ENCODE assay signal across 11 mouse cellular contexts in genomic region chr7:133041784-133042183, GRCm38 (mm10).
DNase-seq lines count a peak whose midpoint lies in the region; ATAC-seq and TF ChIP-seq lines count a peak whose summit lies in the region.
"Had no signal": no experiment of that assay in that cellular context is flagged by ENCODE, and none has a peak within 500 bp of the region (broad histone marks: within the 10 kb centered on the region; RNA-seq: fewer than 3 reads in every experiment).

No protein-coding gene starts in this region.

- H3K27me3 ChIP-seq in kidney, adult 2 months (replicated peaks; ENCODE audit: control insufficient read depth, insufficient read depth, low read length), result no peaks in the 10 kb centered on the region
- H3K27me3 ChIP-seq in embryonic facial prominence, embryonic 15.5 days, result no peaks in the 10 kb centered on the region
- no peaks in the 10 kb centered on the region for H3K27me3 ChIP-seq in lung, embryonic 14.5 days (ENCODE audit: insufficient read depth, low read length)
- H3K27me3 ChIP-seq in stomach, postnatal 0 days (ENCODE audit: control insufficient read depth, insufficient read depth, low read length), result no peaks in the 10 kb centered on the region
- no peaks in the 10 kb centered on the region for H3K27me3 ChIP-seq in hindbrain, postnatal 0 days (ENCODE audit: insufficient read depth, low read length)
- H3K27me3 ChIP-seq: forebrain, embryonic 12.5 days had no signal

- ATAC-seq in embryonic facial prominence, embryonic 15.5 days (ENCODE audit: insufficient number of reproducible peaks, low FRiP score, low TSS enrichment, low read depth), result no peak
- peak; percentile 75 for ATAC-seq in lung, embryonic 14.5 days (ENCODE audit: insufficient read depth)
- ATAC-seq in stomach, postnatal 0 days (ENCODE audit: low FRiP score, low TSS enrichment), result peak; percentile 85
- ATAC-seq in hindbrain, postnatal 0 days, result no peak

- H3K4me1 ChIP-seq in kidney, adult 2 months (ENCODE audit: control insufficient read depth, insufficient read depth, low read length), result peaks cover 13% of the 10 kb centered on the region; the same call in 1 of the 2 replicates
- peaks cover 59% of the 10 kb centered on the region for H3K4me1 ChIP-seq in embryonic facial prominence, embryonic 15.5 days
- peaks cover 35% of the 10 kb centered on the region for H3K4me1 ChIP-seq in lung, embryonic 14.5 days (ENCODE audit: insufficient read depth)
- H3K4me1 ChIP-seq in stomach, postnatal 0 days (replicated peaks; ENCODE audit: control insufficient read depth, insufficient read depth), result peaks cover 27% of the 10 kb centered on the region
- H3K4me1 ChIP-seq in hindbrain, postnatal 0 days (ENCODE audit: insufficient read depth, low read length), result no peaks in the 10 kb centered on the region

- no peaks in the 10 kb centered on the region for H3K36me3 ChIP-seq in kidney, adult 2 months (ENCODE audit: control insufficient read depth, insufficient read depth, low read length)
- H3K36me3 ChIP-seq in embryonic facial prominence, embryonic 15.5 days, result no peaks in the 10 kb centered on the region
- peaks cover 7% of the 10 kb centered on the region; the same call in 1 of the 2 replicates for H3K36me3 ChIP-seq in lung, embryonic 14.5 days (ENCODE audit: insufficient read depth)
- no peaks in the 10 kb centered on the region; the same call in 1 of the 2 replicates for H3K36me3 ChIP-seq in stomach, postnatal 0 days (ENCODE audit: control insufficient read depth, insufficient read depth, low read length)
- no peaks in the 10 kb centered on the region for H3K36me3 ChIP-seq in hindbrain, postnatal 0 days (ENCODE audit: insufficient read depth, low read length)
- H3K36me3 ChIP-seq: forebrain, embryonic 12.5 days had no signal

- TF ChIP-seq CTCF in kidney, adult 2 months (conservative IDR thresholded peaks at IDR 0.05; ENCODE audit: insufficient read depth, insufficient read length, low read depth, low read length), result no peak
- no peak for TF ChIP-seq CTCF in lung, embryonic 14.5 days (IDR thresholded peaks at IDR 0.05; ENCODE audit: low read depth)
- TF ChIP-seq CTCF in stomach, postnatal 0 days (IDR thresholded peaks at IDR 0.05; ENCODE audit: low read depth), result no peak
- no peak for TF ChIP-seq CTCF in hindbrain, postnatal 0 days (IDR thresholded peaks at IDR 0.05; ENCODE audit: low read depth)

- 49% methylated on average over 3 of the region's 3 CpGs for WGBS in kidney, adult 2 months
- 67% methylated on average over 3 of the region's 3 CpGs for WGBS in embryonic facial prominence, embryonic 15.5 days
- 59% methylated on average over 3 of the region's 3 CpGs for WGBS in lung, embryonic 14.5 days
- WGBS in stomach, postnatal 0 days, result 47% methylated on average over 3 of the region's 3 CpGs
- WGBS in hindbrain, postnatal 0 days, result 82% methylated on average over 3 of the region's 3 CpGs

- H3K9ac ChIP-seq in embryonic facial prominence, embryonic 15.5 days, result no peak overlapping the region
- H3K9ac ChIP-seq in lung, embryonic 14.5 days, result no peak overlapping the region
- no peak overlapping the region for H3K9ac ChIP-seq in stomach, postnatal 0 days (ENCODE audit: low read length)
- H3K9ac ChIP-seq in hindbrain, postnatal 0 days (replicated peaks; ENCODE audit: low read length), result no peak overlapping the region
- H3K9ac ChIP-seq: forebrain, embryonic 12.5 days had no signal

- no peak overlapping the region for H3K4me3 ChIP-seq in kidney, adult 2 months (ENCODE audit: insufficient read depth, low read depth, low read length)
- no peak overlapping the region for H3K4me3 ChIP-seq in embryonic facial prominence, embryonic 15.5 days (replicated peaks)
- no peak overlapping the region for H3K4me3 ChIP-seq in lung, embryonic 14.5 days (ENCODE audit: low read depth, low read length)
- no peak overlapping the region for H3K4me3 ChIP-seq in stomach, postnatal 0 days (ENCODE audit: low read depth, low read length)
- H3K4me3 ChIP-seq in hindbrain, postnatal 0 days (ENCODE audit: low read length), result no peak overlapping the region
- H3K4me3 ChIP-seq: forebrain, embryonic 12.5 days had no signal

- H3K9me3 ChIP-seq in embryonic facial prominence, embryonic 15.5 days (replicated peaks), result no peaks in the 10 kb centered on the region
- H3K9me3 ChIP-seq in lung, embryonic 14.5 days (ENCODE audit: low read depth, low read length), result no peaks in the 10 kb centered on the region
- H3K9me3 ChIP-seq in stomach, postnatal 0 days (ENCODE audit: control insufficient read depth, low read length), result no peaks in the 10 kb centered on the region
- no peaks in the 10 kb centered on the region for H3K9me3 ChIP-seq in hindbrain, postnatal 0 days (ENCODE audit: low read length)
- H3K9me3 ChIP-seq: forebrain, embryonic 12.5 days had no signal

- peak; percentile 33 for DNase-seq in kidney, adult 2 months
- no peak for DNase-seq in kidney, postnatal 14 days
- peak; percentile 75 for DNase-seq in lung, embryonic 14.5 days
- DNase-seq in stomach, postnatal 0 days (ENCODE audit: low spot score), result peak; percentile 86
- DNase-seq in hindbrain, postnatal 0 days (ENCODE audit: low spot score), result no peak
- no peak for DNase-seq in MN1 (ENCODE audit: low spot score)
- DNase-seq: gastrocnemius, postnatal 14 days; kidney, postnatal 10 days; thymus, postnatal 4 days had no signal

- no peak for TF ChIP-seq POLR2A in kidney, adult 2 months (IDR thresholded peaks at IDR 0.05; ENCODE audit: low read depth, low read length)

- H3K27ac ChIP-seq in kidney, adult 2 months (ENCODE audit: insufficient read depth, low read depth, low read length), result peak overlapping the region; percentile 73; the same call in 1 of the 2 replicates
- H3K27ac ChIP-seq in embryonic facial prominence, embryonic 15.5 days (replicated peaks), result peak overlapping the region; percentile 56; the same call in 1 of the 2 replicates
- peak overlapping the region; percentile 90 for H3K27ac ChIP-seq in lung, embryonic 14.5 days (ENCODE audit: low read depth)
- H3K27ac ChIP-seq in stomach, postnatal 0 days (replicated peaks), result peak overlapping the region; percentile 82
- no peak overlapping the region for H3K27ac ChIP-seq in hindbrain, postnatal 0 days
- H3K27ac ChIP-seq: forebrain, embryonic 12.5 days had no signal

- TF ChIP-seq EP300 in stomach, postnatal 0 days (optimal IDR thresholded peaks at IDR 0.05), result peak; percentile 69

- H3K4me2 ChIP-seq in embryonic facial prominence, embryonic 15.5 days (replicated peaks), result no peak overlapping the region
- peak overlapping the region; percentile 27 for H3K4me2 ChIP-seq in lung, embryonic 14.5 days
- H3K4me2 ChIP-seq in stomach, postnatal 0 days (replicated peaks; ENCODE audit: low read depth), result no peak overlapping the region; the same call in 1 of the 2 replicates
- H3K4me2 ChIP-seq in hindbrain, postnatal 0 days (ENCODE audit: low read depth, low read length), result no peak overlapping the region
- H3K4me2 ChIP-seq: forebrain, embryonic 12.5 days had no signal

Comparison
In these comparisons a context has a peak if more than half of its experiments do, and no peak if none do; other contexts are left out.
1. DNase-seq: peak in kidney, adult 2 months (single experiment), lung, embryonic 14.5 days (single experiment) and stomach, postnatal 0 days (single experiment); none in kidney, postnatal 14 days (single experiment), hindbrain, postnatal 0 days (single experiment) and MN1 (single experiment).
2. ATAC-seq: peak in lung, embryonic 14.5 days (single experiment) and stomach, postnatal 0 days (single experiment); none in embryonic facial prominence, embryonic 15.5 days (single experiment) and hindbrain, postnatal 0 days (single experiment).